Mouse (Mus musculus) brain, embryonic 14.5 days (tissue): Measurements from ENCODE around the gene Rlbp1.

Experiments
- CTCF ChIP-seq: fragments of 200-500 bp; IDR thresholded peaks from 2 replicates; pipeline ENCODE4 v1.5.1; 2012; ENCODE audit warnings: inconsistent platforms, mild to moderate bottlenecking, moderate library complexity, borderline replicate concordance; ENCODE audit not compliant: insufficient read depth, insufficient read length; ENCODE audit errors: extremely low read depth
- POLR2A ChIP-seq: fragments of 200-500 bp; IDR thresholded peaks from 2 replicates; pipeline ENCODE4 v1.6.1; 2012; ENCODE audit warnings: mild to moderate bottlenecking, inconsistent platforms, borderline replicate concordance; ENCODE audit not compliant: poor library complexity, insufficient read depth, insufficient read length, severe bottlenecking; ENCODE audit errors: extremely low read depth

DNA sequence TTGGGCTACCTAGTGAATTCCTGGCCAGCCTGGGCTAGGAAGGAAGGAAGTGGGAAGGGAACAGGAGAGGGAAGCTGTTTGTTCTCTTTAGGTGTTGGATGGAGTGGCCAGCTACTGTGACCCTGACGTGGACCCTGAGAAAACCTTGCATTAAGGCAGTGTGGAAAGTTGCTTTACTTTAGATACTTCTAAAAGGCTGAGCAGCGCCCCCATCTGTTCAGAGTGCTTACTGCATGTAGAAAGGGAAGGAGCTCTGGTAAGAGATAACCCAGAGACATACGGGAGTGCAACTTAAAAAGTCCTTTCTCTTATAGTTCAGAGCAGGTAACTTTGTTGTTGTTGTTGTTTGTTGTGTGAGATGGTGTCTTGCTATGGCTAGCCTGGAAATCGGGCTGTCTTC lies 40.9 kb downstream of the Rlbp1 start:
- TF ChIP-seq POLR2A (no peak), CTCF (peak; percentile 53; the same call in 1 of the 2 replicates)
